Mouse (Mus musculus): ENCODE results near the gene Baz1a.
"Not testable (repeated sequence)": the region's sequence is repeated elsewhere in the genome, so short reads cannot be mapped to it uniquely, and the experiment has no call there.

Baz1a gene

GRCm38 (mm10) chr12:55007361-55008008, 6.7 kb downstream of the Baz1a start:
- no peak for DNase-seq (ENCODE audit: low read depth)

DNA sequence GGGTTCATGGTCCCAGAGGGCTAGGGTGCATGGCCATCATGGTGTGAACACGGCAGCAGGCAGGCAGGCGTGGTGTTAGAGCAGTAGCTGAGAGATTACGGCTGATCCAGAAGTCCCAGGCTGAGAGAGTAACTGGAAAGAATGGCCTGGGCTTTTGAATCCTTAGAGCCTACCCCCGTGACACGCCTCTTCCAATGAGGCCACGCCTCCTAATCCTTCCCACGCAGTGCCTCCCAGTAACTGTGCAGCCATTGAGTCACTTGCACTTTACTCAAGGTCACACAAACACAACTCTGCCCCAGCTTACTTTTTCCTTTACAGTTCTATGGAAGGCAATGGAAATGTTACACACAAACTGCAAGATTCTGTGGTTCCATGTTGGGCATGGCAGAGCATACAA, 8.1 kb downstream of the Baz1a start:
- no peak for DNase-seq (ENCODE audit: low read depth)

- no peak for DNase-seq (ENCODE audit: low read depth)
These were observed 9.8 kb downstream of the Baz1a start for GRCm38 (mm10) chr12:55004396-55004795.

GRCm38 (mm10) chr12:55003843-55004242, 10.3 kb downstream of the Baz1a start:
- DNase-seq (ENCODE audit: low read depth): no peak

- DNase-seq (ENCODE audit: low read depth): not testable (repeated sequence)
These were observed 11.6 kb downstream of the Baz1a start for GRCm38 (mm10) chr12:55002532-55002931.

DNA sequence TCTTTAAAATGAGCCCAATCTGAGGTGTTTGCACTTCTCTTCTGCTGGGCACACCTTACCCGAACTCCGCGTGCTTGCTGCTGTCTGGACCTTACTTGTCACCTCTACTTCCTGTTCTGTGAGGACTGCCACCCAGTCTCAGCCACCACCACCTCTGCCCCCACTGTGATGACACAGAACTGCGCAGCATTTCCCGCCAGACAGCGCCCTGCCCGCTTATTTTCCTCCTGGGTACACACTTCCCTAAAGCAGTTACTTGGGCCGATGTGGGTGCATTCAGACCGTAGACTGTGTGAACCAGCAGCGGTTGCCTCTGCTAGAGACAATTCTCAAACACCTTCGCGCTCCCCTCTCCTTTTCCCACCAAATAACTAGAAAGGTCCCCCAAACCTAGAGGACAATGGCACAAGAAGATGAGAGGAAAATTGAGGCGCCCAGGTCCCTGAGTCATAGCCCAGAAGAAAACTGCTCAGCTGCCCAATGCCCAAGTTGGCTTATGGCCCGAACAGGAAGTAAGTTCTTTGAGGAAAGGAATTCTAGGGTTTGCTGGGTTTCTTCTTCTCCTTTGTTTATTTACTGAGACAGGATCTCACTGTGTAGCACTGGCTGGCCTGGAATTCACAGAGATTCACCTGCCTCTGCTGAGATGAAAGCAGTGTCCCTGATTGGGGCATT, 15.0 kb downstream of the Baz1a start:
- no peak for DNase-seq (ENCODE audit: low read depth)

DNA sequence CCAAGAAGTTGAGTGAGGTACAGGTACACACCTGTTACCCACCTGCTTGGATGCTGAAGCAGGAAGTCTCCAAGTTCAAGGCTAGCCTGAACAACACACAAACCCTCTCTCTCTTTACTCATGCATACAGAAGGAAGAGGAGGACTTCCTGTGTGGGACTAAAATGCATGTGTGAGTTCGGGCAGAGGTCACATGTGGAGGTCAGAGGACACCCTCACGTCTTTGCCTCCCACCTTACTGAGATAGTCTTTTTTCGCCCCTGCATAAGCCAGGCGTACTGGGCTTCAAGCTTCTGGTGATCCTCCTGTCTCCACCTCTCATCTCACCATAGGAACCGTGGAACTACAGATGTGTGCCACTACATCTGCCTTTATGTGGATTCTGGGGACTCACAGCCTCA, 15.7 kb downstream of the Baz1a start:
- DNase-seq (ENCODE audit: low read depth): no peak

DNA sequence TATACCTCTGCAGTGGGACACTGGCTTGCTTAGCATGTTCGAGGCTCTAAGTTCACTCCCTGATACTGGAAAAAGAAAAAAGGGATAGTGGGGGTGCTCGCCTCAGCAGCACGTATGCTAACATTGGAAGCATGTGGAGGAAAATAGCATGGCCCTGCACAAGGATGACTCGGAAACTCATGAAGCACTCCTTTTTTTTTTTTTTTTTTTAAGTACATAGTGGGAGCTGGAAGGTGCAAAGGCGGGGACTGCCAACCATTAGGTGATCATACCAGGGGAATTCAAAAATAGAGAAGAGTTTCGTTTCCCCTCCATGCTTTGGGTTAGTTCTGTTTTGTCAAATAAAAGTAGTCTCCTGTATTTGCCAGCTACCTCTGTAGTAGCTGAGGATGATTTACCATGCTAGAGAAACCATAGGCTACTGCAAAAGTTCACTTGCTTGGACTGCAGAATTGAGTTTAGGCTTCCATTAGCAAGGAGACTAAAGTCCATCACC, 17.1 kb downstream of the Baz1a start:
- DNase-seq (ENCODE audit: low read depth): no peak

DNA sequence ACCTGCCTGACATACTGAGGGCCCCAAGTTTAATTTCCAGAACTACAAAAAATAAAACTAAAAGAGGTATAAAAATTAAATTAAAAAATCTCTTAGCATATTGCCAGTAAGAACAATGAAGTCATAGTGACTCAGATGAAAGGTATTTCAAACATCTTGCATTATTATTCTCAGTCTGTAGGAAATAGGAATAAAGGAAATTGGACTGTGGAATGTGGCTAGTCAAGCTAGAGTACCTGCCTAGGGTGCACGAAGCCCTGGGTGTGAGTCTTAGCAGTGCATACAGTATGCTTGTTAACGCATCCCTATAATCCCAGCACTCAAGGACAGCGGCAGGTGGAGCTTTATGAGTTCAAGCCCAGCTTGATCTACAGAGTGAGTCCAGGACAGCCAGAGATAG, 18.2 kb downstream of the Baz1a start:
- DNase-seq (ENCODE audit: low read depth): no peak

DNA sequence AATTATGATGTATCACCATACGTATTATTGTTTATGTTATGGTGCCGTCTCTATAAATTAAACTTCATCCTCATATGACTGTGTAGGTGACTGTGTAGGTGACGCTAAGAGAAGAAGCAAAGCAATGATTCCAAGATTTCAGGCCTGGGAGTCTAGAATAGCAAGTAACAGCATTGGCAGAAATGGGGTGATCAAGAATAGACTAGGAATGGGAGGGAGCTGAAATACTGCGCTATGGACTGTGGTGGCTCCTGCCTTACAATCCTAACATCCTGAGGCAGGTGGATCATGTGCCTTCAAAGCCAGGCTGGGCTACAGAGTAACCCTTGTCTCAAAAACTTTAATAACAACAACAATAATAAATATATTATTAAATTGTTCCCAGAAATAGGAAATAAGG, 19.7 kb downstream of the Baz1a start:
- DNase-seq (ENCODE audit: low read depth): no peak

- DNase-seq (ENCODE audit: low read depth): no peak
These were observed 20.1 kb downstream of the Baz1a start for GRCm38 (mm10) chr12:54994068-54994386.

- no peak for DNase-seq (ENCODE audit: low read depth)
These were observed 20.7 kb downstream of the Baz1a start for GRCm38 (mm10) chr12:54993246-54994067.

GRCm38 (mm10) chr12:54992814-54993213, 21.3 kb downstream of the Baz1a start:
- no peak for DNase-seq (ENCODE audit: low read depth)

GRCm38 (mm10) chr12:54988323-54988850, 25.8 kb downstream of the Baz1a start:
- no peak for DNase-seq (ENCODE audit: low read depth)

DNA sequence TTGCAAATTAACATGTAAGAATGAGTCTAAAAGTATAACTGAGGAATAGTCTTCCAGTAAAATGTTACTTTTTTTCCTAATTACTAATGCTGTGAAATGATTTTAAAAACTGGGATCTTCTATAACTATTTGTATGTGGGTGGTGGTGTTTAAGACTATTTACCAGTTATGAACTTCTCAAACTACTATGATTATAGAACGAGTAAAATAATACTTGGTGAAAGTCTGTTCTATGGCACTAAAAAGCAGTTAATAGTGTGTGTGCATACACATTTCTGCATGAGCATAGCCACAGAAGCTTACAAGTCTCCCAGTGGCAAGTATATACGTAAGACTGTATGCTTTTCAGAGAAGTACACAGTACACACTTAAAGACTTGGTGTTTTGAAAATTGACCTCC, 27.0 kb downstream of the Baz1a start:
- no peak for DNase-seq (ENCODE audit: low read depth)

GRCm38 (mm10) chr12:54986052-54986717, 28.0 kb downstream of the Baz1a start, which contains the start of gene Gm20403:
Gene Gm20403 (minus strand): TSS chr12:54986529.
- peak; percentile 72 for DNase-seq (ENCODE audit: low read depth)

- no peak for DNase-seq (ENCODE audit: low read depth)
These were observed 28.7 kb downstream of the Baz1a start for GRCm38 (mm10) chr12:54985257-54986051.

- DNase-seq (ENCODE audit: low read depth): peak; percentile 67
These were observed 29.4 kb downstream of the Baz1a start for GRCm38 (mm10) chr12:54984701-54985256.

DNA sequence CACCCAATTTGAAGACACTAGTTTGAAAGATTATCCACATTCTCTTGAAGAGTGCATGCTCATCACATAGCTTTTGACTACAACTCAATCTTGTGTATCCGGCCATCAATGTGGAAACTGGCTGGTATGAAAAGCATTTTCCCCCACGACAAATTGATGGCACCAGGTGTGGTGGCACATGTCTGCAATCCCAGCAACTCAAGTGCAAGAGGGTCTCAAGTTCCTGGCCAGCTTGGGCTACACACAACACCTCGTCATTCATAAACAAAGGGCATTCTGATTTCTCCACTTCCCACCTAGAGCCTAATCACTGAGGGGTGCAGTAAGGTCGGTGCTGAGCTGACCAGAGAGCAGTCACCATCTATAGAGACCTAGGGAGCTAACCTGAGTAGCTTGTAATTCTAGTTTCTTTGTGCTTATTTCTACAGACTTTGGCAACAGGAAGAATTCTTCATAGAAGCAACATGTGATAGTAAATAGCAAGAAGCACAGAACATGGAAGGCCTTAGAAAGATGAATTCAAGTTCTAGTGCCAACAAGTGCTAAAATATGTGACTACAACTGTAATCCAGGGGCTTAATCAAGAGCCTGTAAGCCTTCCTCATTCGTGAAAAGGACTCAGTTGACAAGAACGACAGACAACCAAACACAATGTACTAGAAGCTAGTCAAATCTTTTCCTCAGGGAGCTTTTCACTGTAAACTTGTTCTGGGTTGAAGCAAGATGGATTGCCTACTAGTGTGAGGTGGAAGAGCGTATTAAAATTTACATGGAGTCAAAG, 31.0 kb downstream of the Baz1a start:
- DNase-seq (ENCODE audit: low read depth): no peak

- DNase-seq (ENCODE audit: low read depth): no peak
These were observed 32.2 kb downstream of the Baz1a start for GRCm38 (mm10) chr12:54981962-54982361.

Data from c-Kit-positive CD71-positive TER-119-negative erythroid progenitor cells, embryonic 14.5 days (primary cell).